ENCODE assay signal across 32 mouse cellular contexts in the genomic region with DNA sequence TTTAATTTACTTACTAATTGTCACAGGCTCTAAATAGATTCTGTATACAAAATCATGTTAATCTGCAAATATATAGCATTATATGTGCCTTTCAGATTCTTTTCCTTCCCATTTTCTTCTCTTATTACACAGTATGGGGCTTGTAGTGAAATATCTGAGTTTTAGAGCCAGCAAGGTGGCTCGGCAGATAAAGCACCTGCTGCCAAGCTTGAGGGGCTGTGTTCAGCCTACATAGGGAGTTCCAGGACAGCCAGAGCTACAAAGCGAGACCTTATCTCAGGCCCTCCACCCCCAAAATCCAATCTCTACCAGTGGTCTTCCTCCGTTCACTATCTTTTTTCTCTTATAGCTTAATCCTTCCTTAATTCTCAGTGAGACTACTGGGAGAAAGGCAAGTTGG.
"Had no signal": no experiment of that assay in that cellular context is flagged by ENCODE, and none has a peak within 500 bp of the region (broad histone marks: within the 10 kb centered on the region; RNA-seq: fewer than 3 reads in every experiment).

No protein-coding gene starts in this region.

- H3K36me3 ChIP-seq: limb, embryonic 10.5 days; limb, embryonic 12.5 days; limb, embryonic 13.5 days; limb, embryonic 15.5 days; liver, embryonic 12.5 days; liver, embryonic 13.5 days; liver, embryonic 15.5 days; lung, embryonic 15.5 days; midbrain, embryonic 10.5 days; midbrain, embryonic 12.5 days; midbrain, embryonic 13.5 days; midbrain, embryonic 15.5 days; neural tube, embryonic 12.5 days had no signal

- H3K4me1 ChIP-seq: limb, embryonic 10.5 days; limb, embryonic 12.5 days; limb, embryonic 15.5 days; liver, embryonic 12.5 days; liver, embryonic 13.5 days; liver, embryonic 15.5 days; lung, embryonic 15.5 days; midbrain, embryonic 10.5 days; midbrain, embryonic 12.5 days; midbrain, embryonic 13.5 days; midbrain, embryonic 15.5 days; neural tube, embryonic 12.5 days had no signal

- H3K9ac ChIP-seq: limb, embryonic 12.5 days; limb, embryonic 13.5 days; limb, embryonic 15.5 days; liver, embryonic 12.5 days; liver, embryonic 13.5 days; liver, embryonic 14.5 days; liver, embryonic 15.5 days; liver, postnatal 0 days; lung, embryonic 14.5 days; lung, embryonic 15.5 days; midbrain, embryonic 12.5 days; midbrain, embryonic 13.5 days; midbrain, embryonic 15.5 days; neural tube, embryonic 12.5 days had no signal

- H3K27ac ChIP-seq: limb, embryonic 10.5 days; limb, embryonic 12.5 days; limb, embryonic 13.5 days; limb, embryonic 15.5 days; liver, embryonic 12.5 days; liver, embryonic 13.5 days; liver, embryonic 14.5 days; liver, embryonic 15.5 days; lung, embryonic 15.5 days; macrophage; midbrain, embryonic 10.5 days; midbrain, embryonic 12.5 days; midbrain, embryonic 13.5 days; midbrain, embryonic 15.5 days; neural tube, embryonic 12.5 days had no signal

- H3K4me2 ChIP-seq: limb, embryonic 12.5 days; limb, embryonic 13.5 days; limb, embryonic 15.5 days; liver, embryonic 11.5 days; liver, embryonic 12.5 days; liver, embryonic 13.5 days; liver, embryonic 15.5 days; lung, embryonic 14.5 days; lung, embryonic 15.5 days; midbrain, embryonic 11.5 days; midbrain, embryonic 12.5 days; midbrain, embryonic 13.5 days; midbrain, embryonic 15.5 days; neural tube, embryonic 12.5 days had no signal

- H3K9me3 ChIP-seq: limb, embryonic 10.5 days; limb, embryonic 12.5 days; limb, embryonic 13.5 days; limb, embryonic 15.5 days; liver, embryonic 12.5 days; liver, embryonic 13.5 days; liver, embryonic 15.5 days; lung, embryonic 15.5 days; megakaryocyte, embryonic 14.5 days; midbrain, embryonic 10.5 days; midbrain, embryonic 12.5 days; midbrain, embryonic 13.5 days; midbrain, embryonic 15.5 days; neural tube, embryonic 12.5 days had no signal

- ATAC-seq: liver, embryonic 12.5 days; liver, postnatal 0 days; lung, postnatal 0 days; midbrain, embryonic 13.5 days; midbrain, embryonic 15.5 days; midbrain, embryonic 16.5 days had no signal

- H3K4me3 ChIP-seq: limb, embryonic 10.5 days; limb, embryonic 12.5 days; limb, embryonic 13.5 days; limb, embryonic 15.5 days; liver, embryonic 12.5 days; liver, embryonic 13.5 days; liver, embryonic 15.5 days; lung, embryonic 15.5 days; megakaryocyte, embryonic 14.5 days; midbrain, embryonic 10.5 days; midbrain, embryonic 12.5 days; midbrain, embryonic 13.5 days; midbrain, embryonic 15.5 days; myocyte; neural tube, embryonic 12.5 days had no signal

- H3K27me3 ChIP-seq: limb, embryonic 12.5 days; limb, embryonic 13.5 days; limb, embryonic 15.5 days; liver, embryonic 12.5 days; liver, embryonic 13.5 days; liver, embryonic 15.5 days; lung, embryonic 15.5 days; megakaryocyte, embryonic 14.5 days; midbrain, embryonic 12.5 days; midbrain, embryonic 13.5 days; midbrain, embryonic 15.5 days; neural tube, embryonic 12.5 days had no signal

- DNase-seq: left cerebral cortex, postnatal 4 days; liver; liver, embryonic 13.5 days; liver, postnatal 0 days; lung, adult 18-20 months; lung, adult 2 months; lung, embryonic 14.5 days; lung, postnatal 10 days; lung, postnatal 14 days; lung, postnatal 36 days; lung, postnatal 4 days; midbrain, embryonic 14.5 days had no signal
